Mouse (Mus musculus) C2C12 (cell line): ENCODE measurements at regions not wholly inside any gene's neighbourhood (a gene's known extent, or its start where the extent isn't known, plus 50 kb on each side); places are given as distances from the start of the nearest gene placed in this dataset.

Experiments used
- CTCF ChIP-seq: IDR thresholded peaks from one replicate; pipeline ENCODE4 v1.5.1; 2011; ENCODE audit not compliant: control insufficient read depth, insufficient read depth, insufficient read length
- MAX ChIP-seq: IDR thresholded peaks from one replicate; pipeline ENCODE4 v1.6.1; 2011; ENCODE audit warnings: mild to moderate bottlenecking, control low read depth
- MYOD1 ChIP-seq: IDR thresholded peaks from one replicate; pipeline ENCODE4 v1.6.1; 2011; ENCODE audit warnings: low read depth; ENCODE audit not compliant: control insufficient read depth, insufficient read length

- TF ChIP-seq MAX (no peak), CTCF (no peak), MYOD1 (no peak)
Measured at GRCm38 (mm10) chr12:33552231-33552630, 122.8 kb downstream of the Twistnb start.
